Mouse (Mus musculus) thymus, postnatal 14 days (tissue): ENCODE measurements around the gene Vwa2.

Experiments
- DNase-seq: peaks from one replicate; pipeline ENCODE4 v3.0.0; 2021

Gene Vwa2

GRCm38 (mm10) chr19:56873816-56874600 lies at the start of gene Vwa2:
Gene Vwa2, plus strand, starts transcription at chr19:56874249.
- DNase-seq: peak; percentile 54

GRCm38 (mm10) chr19:56826047-56826631 lies 47.9 kb upstream of the Vwa2 start, which contains the start of gene Tdrd1:
Gene Tdrd1, plus strand, starts transcription at chr19:56826209.
- DNase-seq: peak; percentile 9

- DNase-seq: no peak
These were observed 45.7 kb upstream of the Vwa2 start for GRCm38 (mm10) chr19:56828305-56828704.

GRCm38 (mm10) chr19:56829267-56829666 lies 44.8 kb upstream of the Vwa2 start:
- DNase-seq: no peak

GRCm38 (mm10) chr19:56830163-56830562 lies 43.9 kb upstream of the Vwa2 start:
- no peak for DNase-seq

- DNase-seq: no peak
These were observed 38.7 kb upstream of the Vwa2 start for GRCm38 (mm10) chr19:56835340-56835739.

GRCm38 (mm10) chr19:56838942-56839706 lies 34.9 kb upstream of the Vwa2 start:
- no peak for DNase-seq

GRCm38 (mm10) chr19:56842974-56843373 lies 31.1 kb upstream of the Vwa2 start:
- no peak for DNase-seq

- no peak for DNase-seq
These were observed 21.5 kb upstream of the Vwa2 start for GRCm38 (mm10) chr19:56852590-56852989.

GRCm38 (mm10) chr19:56856455-56856854 lies 17.6 kb upstream of the Vwa2 start:
- no peak for DNase-seq

- DNase-seq: no peak
These were observed 6.3 kb upstream of the Vwa2 start for GRCm38 (mm10) chr19:56867701-56868100.

- no peak for DNase-seq
These were observed 709 bp downstream of the Vwa2 start for GRCm38 (mm10) chr19:56874601-56875315.

- no peak for DNase-seq
These were observed 3.3 kb downstream of the Vwa2 start for GRCm38 (mm10) chr19:56877364-56877763.

GRCm38 (mm10) chr19:56887879-56888278 lies 13.8 kb downstream of the Vwa2 start:
- no peak for DNase-seq

- no peak for DNase-seq
These were observed 14.6 kb downstream of the Vwa2 start for GRCm38 (mm10) chr19:56888654-56889053.

- no peak for DNase-seq
These were observed 17.4 kb downstream of the Vwa2 start for GRCm38 (mm10) chr19:56891438-56891837.

- DNase-seq: no peak
These were observed 18.5 kb downstream of the Vwa2 start for GRCm38 (mm10) chr19:56892586-56892985.

GRCm38 (mm10) chr19:56893326-56893725 lies 19.3 kb downstream of the Vwa2 start:
- DNase-seq: no peak

GRCm38 (mm10) chr19:56897654-56898053 lies 23.6 kb downstream of the Vwa2 start:
- no peak for DNase-seq

GRCm38 (mm10) chr19:56904095-56904494 lies 30.0 kb downstream of the Vwa2 start:
- no peak for DNase-seq

- no peak for DNase-seq
These were observed 31.3 kb downstream of the Vwa2 start for GRCm38 (mm10) chr19:56905395-56905794.

GRCm38 (mm10) chr19:56907850-56908249 lies 33.8 kb downstream of the Vwa2 start:
- no peak for DNase-seq
